Mouse (Mus musculus) cerebellum, adult 11-12 months (tissue): ENCODE measurements around the gene Ror1.
A peak's percentile ranks its signal among the peaks of the same experiment; 100 is the strongest.

Source experiments
- DNase-seq: peaks from one replicate; pipeline ENCODE4 v3.0.0; 2022

Ror1 gene

DNA sequence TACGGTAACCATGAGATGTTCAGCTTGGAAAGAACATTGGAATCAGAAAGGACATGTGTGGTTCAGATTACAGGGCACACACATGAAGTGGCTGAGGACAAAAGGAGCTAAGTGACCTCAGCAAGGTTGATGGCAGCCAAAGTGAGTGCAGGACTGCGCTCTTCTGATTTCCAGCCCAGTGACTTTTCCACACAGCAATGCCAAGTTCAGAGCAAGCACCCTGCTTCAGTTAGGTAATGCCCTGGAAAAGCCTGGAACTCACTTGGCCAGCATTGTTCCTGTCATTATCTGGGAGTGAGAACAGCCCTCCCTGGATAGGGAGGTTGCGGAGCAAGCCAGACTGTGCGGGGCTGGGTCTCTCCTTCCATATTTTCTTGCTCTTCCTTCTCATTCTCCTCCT, 299.8 kb downstream of the Ror1 start:
- no peak for DNase-seq

DNA sequence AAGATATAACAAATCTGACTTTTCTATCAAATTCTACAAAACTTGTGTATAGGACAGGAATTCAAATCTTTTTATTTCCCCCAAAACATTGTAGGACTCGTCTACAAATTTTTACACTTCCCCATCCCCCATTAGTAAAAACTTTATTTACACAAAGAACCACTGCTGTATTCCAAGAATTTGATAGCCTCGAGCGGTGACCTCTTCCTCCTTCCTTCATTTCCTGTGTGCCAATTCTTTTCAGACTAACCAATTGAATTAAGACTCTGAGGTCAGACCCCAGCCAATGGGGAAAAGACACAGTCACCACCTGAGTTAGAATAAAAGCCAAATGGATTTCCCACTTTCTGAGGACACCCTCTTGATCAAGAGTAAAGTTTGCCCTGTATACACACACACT, 302.5 kb downstream of the Ror1 start:
- no peak for DNase-seq

DNA sequence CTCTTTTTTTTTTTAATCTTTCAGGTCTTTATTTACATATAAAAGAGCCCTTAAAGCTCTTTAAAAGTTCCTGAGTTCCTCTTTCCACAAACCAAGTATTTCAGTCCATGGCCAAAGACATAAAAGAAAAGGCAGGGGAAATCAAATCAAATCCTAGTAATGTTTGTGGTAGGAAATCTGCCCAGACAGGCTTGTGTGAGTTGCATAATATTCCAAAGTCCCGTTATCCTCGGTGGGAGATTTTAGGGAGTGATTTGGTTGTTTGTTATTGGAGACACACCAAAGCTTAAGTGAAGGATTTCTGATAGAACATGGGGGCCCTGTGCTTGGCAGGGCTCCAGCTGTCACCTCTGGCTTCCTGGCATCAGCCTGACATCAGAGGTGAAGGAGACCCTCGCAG, 305.5 kb downstream of the Ror1 start:
- DNase-seq: no peak

DNA sequence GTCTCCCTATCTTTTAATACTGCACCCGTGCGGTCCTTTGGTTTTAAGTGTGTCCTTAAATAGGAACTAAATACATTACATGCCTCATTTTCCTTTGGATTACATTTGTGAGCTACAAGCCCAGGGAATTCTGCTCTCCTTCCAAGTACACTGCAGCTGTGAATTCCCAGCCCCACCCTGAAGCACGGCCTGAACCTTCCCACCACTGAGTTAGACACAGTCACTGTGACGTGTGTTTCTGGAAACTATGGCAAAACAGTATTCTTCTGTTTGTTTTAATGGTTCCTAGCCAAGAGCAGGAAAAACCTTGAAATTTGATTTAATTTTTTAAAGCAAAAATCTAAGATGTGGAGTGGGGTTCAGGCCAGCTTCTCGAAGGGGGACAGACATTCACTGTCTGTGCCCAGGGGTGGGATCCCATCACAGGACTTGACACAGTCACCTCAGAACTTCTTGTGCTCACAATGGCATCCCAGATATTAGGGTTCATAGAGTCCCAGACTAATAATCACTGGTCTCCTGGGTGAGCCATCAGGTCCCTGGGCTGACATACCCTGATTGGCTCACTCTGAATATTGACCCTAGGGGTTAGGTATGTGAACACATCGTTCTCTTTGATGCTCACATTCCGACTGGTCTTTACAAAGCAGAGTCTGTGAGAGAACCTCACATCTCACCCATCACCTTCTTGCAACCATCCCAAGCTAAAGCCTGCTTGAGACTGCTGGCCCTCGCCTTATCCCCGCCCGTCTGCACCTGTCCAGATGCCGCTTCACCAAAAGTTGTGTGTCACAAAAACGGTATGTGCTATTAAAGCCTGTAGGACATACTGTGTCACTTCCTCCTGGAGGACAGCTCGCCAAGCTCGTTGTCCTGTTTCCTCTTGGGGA, 306.2 kb downstream of the Ror1 start:
- no peak for DNase-seq

- DNase-seq: peak; percentile 63
Observed at GRCm38 (mm10) chr4:100407261-100407874, 311.8 kb downstream of the Ror1 start.

- DNase-seq: no peak
Observed at GRCm38 (mm10) chr4:100409521-100409920, 313.9 kb downstream of the Ror1 start.

- DNase-seq: no peak
Observed at GRCm38 (mm10) chr4:100411841-100412539, 316.4 kb downstream of the Ror1 start.

DNA sequence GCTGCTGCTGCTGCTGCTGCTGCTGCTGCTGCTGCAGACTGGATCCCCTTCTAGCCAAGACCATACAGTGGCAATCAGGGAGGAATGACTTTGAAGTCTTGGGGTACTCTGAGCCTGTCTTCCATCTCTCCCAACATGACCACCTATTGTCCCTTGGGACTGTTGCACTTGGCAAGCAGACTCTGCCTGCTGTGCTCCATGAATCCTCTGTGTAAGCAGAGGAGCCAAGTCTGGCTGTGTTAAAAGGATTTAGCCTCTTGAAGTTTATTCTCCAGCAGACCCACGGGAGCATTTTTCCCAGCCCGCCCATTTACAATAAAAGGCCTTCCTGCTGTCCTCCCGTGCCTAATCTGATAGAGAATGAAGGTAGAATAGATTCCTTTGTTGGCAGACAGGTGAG, 327.2 kb downstream of the Ror1 start:
- DNase-seq: no peak

DNA sequence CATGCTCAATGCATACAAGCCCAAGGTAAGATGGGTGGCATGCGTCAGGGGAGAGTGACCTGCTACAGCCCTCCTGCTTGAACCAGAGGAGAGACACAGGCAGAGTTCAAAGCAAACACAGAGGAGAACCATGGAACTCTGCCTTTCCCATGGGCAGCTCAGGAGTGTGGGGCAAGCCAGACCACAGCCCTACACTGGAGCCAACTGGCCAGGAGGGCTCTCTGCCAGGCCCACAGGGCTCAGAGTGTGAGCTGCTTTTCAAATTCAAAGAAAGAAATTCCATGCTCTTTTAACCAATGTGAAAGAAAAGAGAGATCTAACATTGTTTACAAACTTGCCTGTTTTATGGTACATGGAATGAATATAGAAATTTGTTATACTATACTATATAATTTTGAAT, 330.5 kb downstream of the Ror1 start:
- no peak for DNase-seq

- no peak for DNase-seq
Observed at GRCm38 (mm10) chr4:100429371-100429900, 333.8 kb downstream of the Ror1 start.

- DNase-seq: no peak
Observed at GRCm38 (mm10) chr4:100435281-100436168, 339.9 kb downstream of the Ror1 start.

DNA sequence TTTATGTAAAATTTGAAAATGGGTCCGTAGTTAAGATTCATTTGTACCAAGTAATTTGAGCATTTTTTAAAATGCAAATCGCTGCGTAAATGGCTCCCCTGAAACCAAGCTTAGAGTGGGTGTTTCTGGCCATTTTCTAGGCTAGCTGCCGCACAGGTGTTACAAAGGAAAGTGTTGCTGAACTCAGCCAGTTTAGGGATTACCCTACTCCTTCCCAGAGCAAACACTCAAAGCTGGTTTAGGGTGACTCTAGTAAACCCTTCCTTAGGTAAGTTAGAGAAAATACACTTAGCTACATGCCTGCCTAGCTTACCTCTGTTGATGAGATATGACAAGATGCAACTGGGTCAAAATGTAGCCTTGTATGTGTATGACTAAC, 340.6 kb downstream of the Ror1 start:
- DNase-seq: no peak

DNA sequence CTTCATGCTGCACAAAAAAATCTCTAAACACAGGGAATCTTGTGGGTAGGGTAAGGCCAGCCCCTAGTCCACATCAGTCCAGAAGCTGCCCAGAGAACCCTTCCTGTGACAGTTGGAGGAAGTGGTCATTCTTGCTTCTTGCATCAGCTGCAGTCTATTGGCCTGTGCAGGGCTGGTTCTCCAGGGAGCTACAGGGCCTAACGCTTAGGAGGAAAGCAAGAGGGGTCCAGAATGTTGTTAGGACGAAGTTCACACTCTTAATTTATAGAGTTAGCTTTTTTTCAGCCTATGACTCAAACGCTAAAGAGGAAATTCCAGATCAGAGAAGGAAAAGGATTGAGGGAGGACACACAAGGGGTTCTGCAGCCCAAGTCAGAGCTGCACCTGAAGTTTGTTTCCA, 351.3 kb downstream of the Ror1 start:
- DNase-seq: no peak

GRCm38 (mm10) chr4:100462493-100463120, 367.0 kb downstream of the Ror1 start:
- DNase-seq: no peak

- DNase-seq: no peak
Observed at GRCm38 (mm10) chr4:100478592-100479321, 383.2 kb downstream of the Ror1 start, which contains the start of gene Ube2u. Gene Ube2u (plus strand): TSS chr4:100478849.

- no peak for DNase-seq
Observed at GRCm38 (mm10) chr4:100488447-100488846, 392.9 kb downstream of the Ror1 start.
